Mouse (Mus musculus): Measurements from ENCODE around the gene Fam104a. TPM values are rescaled to one million over a fixed set of nuclear protein-coding genes. Genes with fewer than 3 reads are reported as not detected.

Gene Fam104a
- polyA plus RNA-seq, 1 experiment from 2014 or later = 42.9 TPM

- no peaks in the 10 kb centered on the region for H3K9me3 ChIP-seq (ENCODE audit: control insufficient read depth, low read length)
- 54% methylated on average over 19 of the region's 19 CpGs for WGBS
- H3K4me3 ChIP-seq (replicated peaks; ENCODE audit: low read depth, low read length) = no peak overlapping the region
- no peak overlapping the region for H3K27ac ChIP-seq (replicated peaks; ENCODE audit: low read depth, low read length)
- no peak overlapping the region for H3K9ac ChIP-seq (replicated peaks; ENCODE audit: low read length)
- no peak for ATAC-seq (ENCODE audit: low FRiP score, low TSS enrichment)
- H3K36me3 ChIP-seq (ENCODE audit: control insufficient read depth, insufficient read depth, low read length) = 0 out of 2 replicates have a peak, but pooled peaks cover 3% of the 10 kb centered on the region
- H3K4me2 ChIP-seq (ENCODE audit: low read length) = no peak overlapping the region
- no peak for DNase-seq
- H3K4me1 ChIP-seq (ENCODE audit: control insufficient read depth, insufficient read depth, low read length) = peaks cover 22% of the 10 kb centered on the region
- H3K27me3 ChIP-seq (ENCODE audit: control insufficient read depth, insufficient read depth, low read length) = no peaks in the 10 kb centered on the region
Measured at GRCm38 (mm10) chr11:113708629-113709213, 24.8 kb upstream of the Fam104a start.

GRCm38 (mm10) chr11:113705966-113706652, 22.2 kb upstream of the Fam104a start:
- H3K4me1 ChIP-seq (ENCODE audit: control insufficient read depth, insufficient read depth, low read length) = peaks cover 21% of the 10 kb centered on the region
- ATAC-seq (ENCODE audit: low FRiP score, low TSS enrichment) = no peak
- no peak overlapping the region for H3K9ac ChIP-seq (replicated peaks; ENCODE audit: low read length)
- DNase-seq = no peak
- H3K27me3 ChIP-seq (ENCODE audit: control insufficient read depth, insufficient read depth, low read length) = no peaks in the 10 kb centered on the region
- 0 out of 2 replicates have a peak, but pooled peaks cover 7% of the 10 kb centered on the region for H3K36me3 ChIP-seq (ENCODE audit: control insufficient read depth, insufficient read depth, low read length)
- WGBS = 91% methylated on average over 15 of the region's 15 CpGs
- H3K9me3 ChIP-seq (ENCODE audit: control insufficient read depth, low read length) = no peaks in the 10 kb centered on the region
- no peak overlapping the region for H3K4me3 ChIP-seq (replicated peaks; ENCODE audit: low read depth, low read length)
- no peak overlapping the region for H3K27ac ChIP-seq (replicated peaks; ENCODE audit: low read depth, low read length)
- no peak overlapping the region for H3K4me2 ChIP-seq (ENCODE audit: low read length)

- H3K36me3 ChIP-seq (ENCODE audit: control insufficient read depth, insufficient read depth, low read length) = 0 out of 2 replicates have a peak, but pooled peaks cover 10% of the 10 kb centered on the region
- H3K27ac ChIP-seq (replicated peaks; ENCODE audit: low read depth, low read length) = no peak overlapping the region
- WGBS = 44% methylated on average over 5 of the region's 5 CpGs
- no peak overlapping the region for H3K9ac ChIP-seq (replicated peaks; ENCODE audit: low read length)
- peak; percentile 85 for DNase-seq
- ATAC-seq (ENCODE audit: low FRiP score, low TSS enrichment) = peak; percentile 27; the same call in 1 of the 2 replicates
- H3K4me2 ChIP-seq (ENCODE audit: low read length) = no peak overlapping the region
- H3K27me3 ChIP-seq (ENCODE audit: control insufficient read depth, insufficient read depth, low read length) = no peaks in the 10 kb centered on the region
- no peak overlapping the region for H3K4me3 ChIP-seq (replicated peaks; ENCODE audit: low read depth, low read length)
- H3K9me3 ChIP-seq (ENCODE audit: control insufficient read depth, low read length) = no peaks in the 10 kb centered on the region
- H3K4me1 ChIP-seq (ENCODE audit: control insufficient read depth, insufficient read depth, low read length) = no peaks in the 10 kb centered on the region
Measured at GRCm38 (mm10) chr11:113703758-113704157, 19.8 kb upstream of the Fam104a start.

GRCm38 (mm10) chr11:113699643-113700042, 15.7 kb upstream of the Fam104a start:
- ATAC-seq (ENCODE audit: low FRiP score, low TSS enrichment) = no peak
- no peak for DNase-seq
- Histone ChIP-seq H3K27ac (replicated peaks; ENCODE audit: low read depth, low read length) (no peak overlapping the region), H3K4me3 (replicated peaks; ENCODE audit: low read depth, low read length) (no peak overlapping the region), H3K4me2 (ENCODE audit: low read length) (no peak overlapping the region), H3K4me1 (ENCODE audit: control insufficient read depth, insufficient read depth, low read length) (no peaks in the 10 kb centered on the region), H3K9ac (replicated peaks; ENCODE audit: low read length) (no peak overlapping the region), H3K27me3 (ENCODE audit: control insufficient read depth, insufficient read depth, low read length) (no peaks in the 10 kb centered on the region), H3K9me3 (ENCODE audit: control insufficient read depth, low read length) (no peaks in the 10 kb centered on the region), H3K36me3 (ENCODE audit: control insufficient read depth, insufficient read depth, low read length) (peaks cover 28% of the 10 kb centered on the region)
- WGBS = 87% methylated on average over 7 of the region's 7 CpGs

- Histone ChIP-seq H3K27me3 (ENCODE audit: control insufficient read depth, insufficient read depth, low read length) (no peaks in the 10 kb centered on the region), H3K4me1 (ENCODE audit: control insufficient read depth, insufficient read depth, low read length) (no peaks in the 10 kb centered on the region), H3K36me3 (ENCODE audit: control insufficient read depth, insufficient read depth, low read length) (peaks cover 41% of the 10 kb centered on the region), H3K9ac (replicated peaks; ENCODE audit: low read length) (no peak overlapping the region), H3K4me2 (ENCODE audit: low read length) (no peak overlapping the region), H3K27ac (replicated peaks; ENCODE audit: low read depth, low read length) (no peak overlapping the region), H3K4me3 (replicated peaks; ENCODE audit: low read depth, low read length) (no peak overlapping the region), H3K9me3 (ENCODE audit: control insufficient read depth, low read length) (no peaks in the 10 kb centered on the region)
- ATAC-seq (ENCODE audit: low FRiP score, low TSS enrichment) (no peak), DNase-seq (no peak)
- WGBS = 77% methylated on average over 12 of the region's 12 CpGs
Measured at GRCm38 (mm10) chr11:113698013-113698545, 14.1 kb upstream of the Fam104a start.

- H3K27ac ChIP-seq (replicated peaks; ENCODE audit: low read depth, low read length) = no peak overlapping the region
- no peak for ATAC-seq (ENCODE audit: low FRiP score, low TSS enrichment)
- H3K9ac ChIP-seq (replicated peaks; ENCODE audit: low read length) = no peak overlapping the region
- DNase-seq = no peak
- peaks cover 46% of the 10 kb centered on the region for H3K36me3 ChIP-seq (ENCODE audit: control insufficient read depth, insufficient read depth, low read length)
- no peak overlapping the region for H3K4me3 ChIP-seq (replicated peaks; ENCODE audit: low read depth, low read length)
- H3K27me3 ChIP-seq (ENCODE audit: control insufficient read depth, insufficient read depth, low read length) = no peaks in the 10 kb centered on the region
- no peaks in the 10 kb centered on the region for H3K9me3 ChIP-seq (ENCODE audit: control insufficient read depth, low read length)
- 27% methylated on average over 5 of the region's 5 CpGs for WGBS
- H3K4me2 ChIP-seq (ENCODE audit: low read length) = no peak overlapping the region
- no peaks in the 10 kb centered on the region for H3K4me1 ChIP-seq (ENCODE audit: control insufficient read depth, insufficient read depth, low read length)
Measured at GRCm38 (mm10) chr11:113697571-113697970, 13.6 kb upstream of the Fam104a start.

GRCm38 (mm10) chr11:113691851-113692250, 7.9 kb upstream of the Fam104a start:
- Histone ChIP-seq H3K27me3 (ENCODE audit: control insufficient read depth, insufficient read depth, low read length) (no peaks in the 10 kb centered on the region), H3K4me1 (ENCODE audit: control insufficient read depth, insufficient read depth, low read length) (peaks cover 3% of the 10 kb centered on the region; the same call in 1 of the 2 replicates), H3K9ac (replicated peaks; ENCODE audit: low read length) (no peak overlapping the region), H3K4me3 (replicated peaks; ENCODE audit: low read depth, low read length) (no peak overlapping the region), H3K36me3 (ENCODE audit: control insufficient read depth, insufficient read depth, low read length) (peaks cover 80% of the 10 kb centered on the region), H3K9me3 (ENCODE audit: control insufficient read depth, low read length) (no peaks in the 10 kb centered on the region), H3K27ac (replicated peaks; ENCODE audit: low read depth, low read length) (no peak overlapping the region), H3K4me2 (ENCODE audit: low read length) (no peak overlapping the region)
- DNase-seq = no peak
- WGBS = 62% methylated on average over 3 of the region's 3 CpGs
- no peak for ATAC-seq (ENCODE audit: low FRiP score, low TSS enrichment)

- Histone ChIP-seq H3K4me1 (ENCODE audit: control insufficient read depth, insufficient read depth, low read length) (peaks cover 8% of the 10 kb centered on the region; the same call in 1 of the 2 replicates), H3K9me3 (ENCODE audit: control insufficient read depth, low read length) (no peaks in the 10 kb centered on the region), H3K9ac (replicated peaks; ENCODE audit: low read length) (no peak overlapping the region), H3K27ac (replicated peaks; ENCODE audit: low read depth, low read length) (no peak overlapping the region), H3K4me2 (ENCODE audit: low read length) (no peak overlapping the region), H3K36me3 (ENCODE audit: control insufficient read depth, insufficient read depth, low read length) (peaks cover 78% of the 10 kb centered on the region), H3K4me3 (replicated peaks; ENCODE audit: low read depth, low read length) (no peak overlapping the region), H3K27me3 (ENCODE audit: control insufficient read depth, insufficient read depth, low read length) (no peaks in the 10 kb centered on the region)
- 92% methylated on average over 5 of the region's 5 CpGs for WGBS
- ATAC-seq (ENCODE audit: low FRiP score, low TSS enrichment) = no peak
- no peak for DNase-seq
Measured at GRCm38 (mm10) chr11:113691318-113691717, 7.4 kb upstream of the Fam104a start.

Data from midbrain, embryonic 14.5 days (tissue).